Mouse (Mus musculus): Measurements from ENCODE around the gene Fcgrt.
"Not testable (repeated sequence)": the region's sequence is repeated elsewhere in the genome, so short reads cannot be mapped to it uniquely, and the experiment has no call there.

Gene Fcgrt

GRCm38 (mm10) chr7:45107052-45107645, 3.5 kb upstream of the Fcgrt start:
- DNase-seq, result no peak

- no peak for DNase-seq
Observed at GRCm38 (mm10) chr7:45106441-45106840, 2.8 kb upstream of the Fcgrt start.

- DNase-seq, result no peak
Observed at GRCm38 (mm10) chr7:45105491-45105890, 1.8 kb upstream of the Fcgrt start.

GRCm38 (mm10) chr7:45104941-45105340, 1.3 kb upstream of the Fcgrt start:
- DNase-seq, result no peak

GRCm38 (mm10) chr7:45102940-45103585, 588 bp downstream of the Fcgrt start:
- peak in 1 of 2 experiments; percentile 48 for DNase-seq

GRCm38 (mm10) chr7:45102441-45102840, 1.2 kb downstream of the Fcgrt start:
- no peak for DNase-seq

- no peak for DNase-seq
Observed at GRCm38 (mm10) chr7:45100046-45100445, 3.6 kb downstream of the Fcgrt start.

- no peak for DNase-seq
Observed at GRCm38 (mm10) chr7:45098541-45099240, 5.0 kb downstream of the Fcgrt start.

GRCm38 (mm10) chr7:45097479-45097878, 6.2 kb downstream of the Fcgrt start:
- DNase-seq, result no peak

- not testable (repeated sequence) for DNase-seq
Observed at GRCm38 (mm10) chr7:45095965-45096364, 7.7 kb downstream of the Fcgrt start.

GRCm38 (mm10) chr7:45095367-45095766, 8.3 kb downstream of the Fcgrt start:
- DNase-seq, result peak; percentile 46 to 48

GRCm38 (mm10) chr7:45094121-45094520, 9.5 kb downstream of the Fcgrt start:
- no peak for DNase-seq

GRCm38 (mm10) chr7:45093516-45093905, 10.1 kb downstream of the Fcgrt start:
- DNase-seq, result no peak

GRCm38 (mm10) chr7:45092828-45093515, 10.7 kb downstream of the Fcgrt start:
- DNase-seq, result no peak

GRCm38 (mm10) chr7:45092048-45092447, 11.6 kb downstream of the Fcgrt start, which contains the start of gene Rcn3:
Gene Rcn3 (minus strand): TSS chr7:45092221.
- peak; percentile 72 to 73 for DNase-seq

GRCm38 (mm10) chr7:45091001-45091990, 12.4 kb downstream of the Fcgrt start:
- DNase-seq, result no peak

GRCm38 (mm10) chr7:45090251-45090977, 13.2 kb downstream of the Fcgrt start:
- no peak for DNase-seq

GRCm38 (mm10) chr7:45088597-45088996, 15.1 kb downstream of the Fcgrt start:
- no peak for DNase-seq

- DNase-seq, result no peak
Observed at GRCm38 (mm10) chr7:45086084-45086483, 17.6 kb downstream of the Fcgrt start.

- no peak for DNase-seq
Observed at GRCm38 (mm10) chr7:45083300-45083890, 20.3 kb downstream of the Fcgrt start.
